Mouse (Mus musculus) stomach, postnatal 0 days (tissue): ENCODE measurements around the gene Zfp518b. TPM values are rescaled to one million over a fixed set of nuclear protein-coding genes. Genes with fewer than 3 reads are reported as not detected.

ENCODE experiments used
- ATAC-seq: fragments of 200-750 bp; cut with Nextera tagmentation; 2 replicates; pipeline ENCODE4 v1.8.0; 2017; ENCODE audit not compliant: low FRiP score, low TSS enrichment
- DNase-seq: peaks from one replicate; pipeline ENCODE4 v3.0.0-alpha.2; 2016; ENCODE audit warnings: low spot score
- H3K27ac ChIP-seq: fragments of 300-500 bp; sonication (generic); replicated peaks from 2 replicates; pipeline ENCODE4 v1.5.1; 2014; ENCODE audit warnings: mild to moderate bottlenecking, control low read depth
- H3K27me3 ChIP-seq: fragments of 300-500 bp; sonication (generic); 2 replicates; pipeline ENCODE4 v1.6.1; 2014; ENCODE audit warnings: low read length; ENCODE audit not compliant: control insufficient read depth, insufficient read depth
- H3K36me3 ChIP-seq: fragments of 300-500 bp; sonication (generic); 2 replicates; pipeline ENCODE4 v1.6.1; 2014; ENCODE audit warnings: low read length, mixed read lengths; ENCODE audit not compliant: control insufficient read depth, insufficient read depth
- H3K4me1 ChIP-seq: fragments of 300-500 bp; sonication (generic); replicated peaks from 2 replicates; pipeline ENCODE4 v1.6.1; 2014; ENCODE audit warnings: antibody characterized with exemption; ENCODE audit not compliant: control insufficient read depth, insufficient read depth
- H3K4me2 ChIP-seq: fragments of 300-500 bp; sonication (generic); replicated peaks from 2 replicates; pipeline ENCODE4 v1.6.1; 2014; ENCODE audit warnings: low read depth, mild to moderate bottlenecking, control low read depth, moderate library complexity
- H3K4me3 ChIP-seq: fragments of 300-500 bp; sonication (generic); 2 replicates; pipeline ENCODE4 v1.5.1; 2014; ENCODE audit warnings: low read depth, low read length, control low read depth
- H3K9ac ChIP-seq: fragments of 300-500 bp; sonication (generic); 2 replicates; pipeline ENCODE4 v1.6.1; 2014; ENCODE audit warnings: mild to moderate bottlenecking, low read length, control low read depth, mixed read lengths
- H3K9me3 ChIP-seq: fragments of 300-500 bp; sonication (generic); 2 replicates; pipeline ENCODE4 v1.6.1; 2016; ENCODE audit warnings: low read length; ENCODE audit not compliant: control insufficient read depth
- CTCF ChIP-seq: IDR thresholded peaks from 2 replicates; pipeline ENCODE4 v1.5.1; 2016; ENCODE audit warnings: antibody characterized with exemption, low read depth, mild to moderate bottlenecking, moderate library complexity
- EP300 ChIP-seq: optimal IDR thresholded peaks from 2 replicates; pipeline ENCODE3; 2016; ENCODE audit warnings: antibody characterized with exemption
- WGBS: fragments of 180-500 bp; shearing (Covaris S2); extraction: QIAGEN DNeasy Blood & Tissue Kit; methylation state at CpG from one replicate; pipeline ENCODE4 v1.1.7; 2014; 5-methylcytosine and 5-hydroxymethylcytosine counted together
- polyA plus RNA-seq: library from polyadenylated mRNA; unstranded; fragments of >200 nt; fragmentation: Nextera tagmentation; extraction: Ambion mirVana; gene quantifications from 2 replicates; pipeline ENCODE4 v1.2.1, GENCODE M21; 2015

The Zfp518b gene
- polyA plus RNA-seq, 1 experiment from 2014 or later, result 3.6 TPM

GRCm38 (mm10) chr5:38656204-38656603 lies 28.4 kb downstream of the Zfp518b start:
- WGBS, result 58% methylated on average over 6 of the region's 6 CpGs
- Histone ChIP-seq H3K27me3 (no peaks in the 10 kb centered on the region), H3K4me1 (no peaks in the 10 kb centered on the region), H3K9ac (no peak overlapping the region), H3K36me3 (no peaks in the 10 kb centered on the region), H3K4me2 (no peak overlapping the region), H3K27ac (no peak overlapping the region), H3K4me3 (no peak overlapping the region), H3K9me3 (no peaks in the 10 kb centered on the region)
- no peak for ATAC-seq
- TF ChIP-seq CTCF, result no peak
- TF ChIP-seq EP300, result no peak
- DNase-seq, result no peak

- WGBS, result 63% methylated on average over 12 of the region's 12 CpGs
- Histone ChIP-seq H3K27ac (no peak overlapping the region), H3K9ac (no peak overlapping the region), H3K4me2 (no peak overlapping the region), H3K9me3 (no peaks in the 10 kb centered on the region), H3K27me3 (no peaks in the 10 kb centered on the region), H3K4me3 (no peak overlapping the region), H3K4me1 (no peaks in the 10 kb centered on the region), H3K36me3 (no peaks in the 10 kb centered on the region)
- DNase-seq (no peak), ATAC-seq (no peak)
- TF ChIP-seq CTCF (no peak), EP300 (no peak)
Observed at GRCm38 (mm10) chr5:38655421-38655928, 29.2 kb downstream of the Zfp518b start.

GRCm38 (mm10) chr5:38654571-38654970 lies 30.1 kb downstream of the Zfp518b start:
- no peak for ATAC-seq
- WGBS, result 54% methylated on average over 1 of the region's 1 CpGs

GRCm38 (mm10) chr5:38653101-38653500 lies 31.5 kb downstream of the Zfp518b start:
- 73% methylated on average over 2 of the region's 2 CpGs for WGBS
- H3K4me3 ChIP-seq, result no peak overlapping the region
- no peaks in the 10 kb centered on the region for H3K36me3 ChIP-seq
- TF ChIP-seq CTCF (no peak), EP300 (no peak)
- DNase-seq (no peak), ATAC-seq (no peak)
- H3K9me3 ChIP-seq, result no peaks in the 10 kb centered on the region
- no peaks in the 10 kb centered on the region for H3K4me1 ChIP-seq
- no peaks in the 10 kb centered on the region for H3K27me3 ChIP-seq
- no peak overlapping the region for H3K4me2 ChIP-seq
- H3K27ac ChIP-seq, result no peak overlapping the region
- H3K9ac ChIP-seq, result no peak overlapping the region

More at GRCm38 (mm10) chr5:38654571-38654970, 30.1 kb downstream of the Zfp518b start:
- TF ChIP-seq CTCF (no peak), EP300 (no peak)
- Histone ChIP-seq H3K9me3 (no peaks in the 10 kb centered on the region), H3K27me3 (no peaks in the 10 kb centered on the region), H3K27ac (no peak overlapping the region), H3K9ac (no peak overlapping the region), H3K4me3 (no peak overlapping the region), H3K36me3 (no peaks in the 10 kb centered on the region), H3K4me2 (no peak overlapping the region), H3K4me1 (no peaks in the 10 kb centered on the region)
- no peak for DNase-seq

GRCm38 (mm10) chr5:38651455-38651854 lies 33.2 kb downstream of the Zfp518b start:
- 59% methylated on average over 5 of the region's 5 CpGs for whole genome bisulfite sequencing
- ATAC-seq, result no peak

GRCm38 (mm10) chr5:38641526-38641925 lies 43.1 kb downstream of the Zfp518b start:
- Histone ChIP-seq H3K4me2 (no peak overlapping the region), H3K36me3 (no peaks in the 10 kb centered on the region), H3K27me3 (no peaks in the 10 kb centered on the region), H3K4me3 (no peak overlapping the region), H3K27ac (no peak overlapping the region), H3K9me3 (no peaks in the 10 kb centered on the region), H3K9ac (no peak overlapping the region), H3K4me1 (no peaks in the 10 kb centered on the region)
- no peak for TF ChIP-seq CTCF
- no peak for TF ChIP-seq EP300
- ATAC-seq (no peak), DNase-seq (no peak)

More at GRCm38 (mm10) chr5:38651455-38651854, 33.2 kb downstream of the Zfp518b start:
- Histone ChIP-seq H3K27ac (no peak overlapping the region), H3K4me3 (no peak overlapping the region), H3K4me2 (no peak overlapping the region), H3K27me3 (no peaks in the 10 kb centered on the region), H3K9ac (no peak overlapping the region), H3K36me3 (no peaks in the 10 kb centered on the region), H3K4me1 (no peaks in the 10 kb centered on the region), H3K9me3 (no peaks in the 10 kb centered on the region)
- DNase-seq, result no peak
- TF ChIP-seq EP300 (no peak), CTCF (no peak)
